ENCODE assay signal across 13 mouse cellular contexts in genomic region chr12:102112491-102112890, GRCm38 (mm10). TPM values are rescaled to one million over a fixed set of nuclear protein-coding genes. Genes with fewer than 3 reads are reported as not detected.
A peak's percentile ranks its signal among the peaks of the same experiment; 100 is the strongest.
DNase-seq lines count a peak whose midpoint lies in the region; ATAC-seq and TF ChIP-seq lines count a peak whose summit lies in the region.
"Had no signal": no experiment of that assay in that cellular context is flagged by ENCODE, and none has a peak within 500 bp of the region (broad histone marks: within the 10 kb centered on the region; RNA-seq: fewer than 3 reads in every experiment).

No protein-coding gene starts in this region.

- peak; percentile 93 for ATAC-seq in forebrain, postnatal 0 days
- peak; percentile 88 for ATAC-seq in liver, postnatal 0 days

- peaks cover 12% of the 10 kb centered on the region for H3K4me1 ChIP-seq in forebrain, postnatal 0 days (ENCODE audit: insufficient read depth)
- H3K4me1 ChIP-seq in liver, postnatal 0 days (ENCODE audit: insufficient read depth), result peaks cover 10% of the 10 kb centered on the region

- H3K4me2 ChIP-seq in forebrain, postnatal 0 days (ENCODE audit: low read depth), result no peak overlapping the region; the same call in 1 of the 2 replicates
- no peak overlapping the region for H3K4me2 ChIP-seq in liver, postnatal 0 days (ENCODE audit: low read depth, low read length)

- H3K36me3 ChIP-seq in forebrain, postnatal 0 days (ENCODE audit: insufficient read depth), result no peaks in the 10 kb centered on the region
- no peaks in the 10 kb centered on the region for H3K36me3 ChIP-seq in liver, postnatal 0 days (replicated peaks; ENCODE audit: insufficient read depth, low read length)

- TF ChIP-seq CTCF in left cerebral cortex, adult 2 months (IDR thresholded peaks at IDR 0.05), result no peak
- TF ChIP-seq CTCF in forebrain, postnatal 0 days (IDR thresholded peaks at IDR 0.05; ENCODE audit: low read depth), result no peak
- TF ChIP-seq CTCF in liver, postnatal 0 days (IDR thresholded peaks at IDR 0.05; ENCODE audit: low read depth), result no peak

- H3K27ac ChIP-seq in left cerebral cortex, adult 2 months, result no peak overlapping the region
- H3K27ac ChIP-seq in forebrain, postnatal 0 days (ENCODE audit: low read depth, low read length), result peak overlapping the region; percentile 1; the same call in 1 of the 2 replicates
- no peak overlapping the region for H3K27ac ChIP-seq in liver, postnatal 0 days (ENCODE audit: low read depth)
- H3K27ac ChIP-seq: macrophage had no signal

- no peaks in the 10 kb centered on the region for H3K27me3 ChIP-seq in forebrain, postnatal 0 days (ENCODE audit: insufficient read depth, low read length)
- no peaks in the 10 kb centered on the region for H3K27me3 ChIP-seq in liver, postnatal 0 days (ENCODE audit: insufficient read depth, low read length)

- H3K9ac ChIP-seq in forebrain, postnatal 0 days, result no peak overlapping the region
- no peak overlapping the region for H3K9ac ChIP-seq in liver, postnatal 0 days (replicated peaks)

- no peaks in the 10 kb centered on the region for H3K9me3 ChIP-seq in forebrain, postnatal 0 days (ENCODE audit: low read length)
- H3K9me3 ChIP-seq in liver, postnatal 0 days (ENCODE audit: low read length), result no peaks in the 10 kb centered on the region

- DNase-seq in left cerebral cortex, postnatal 14 days (ENCODE audit: low spot score in 2 of 2), result peak; percentile 30 to 78
- DNase-seq in left cerebral cortex, adult 2 months (ENCODE audit: extremely low spot score in 1 of 2, low spot score in 2 of 2), result no peak
- peak; percentile 78 for DNase-seq in forebrain, postnatal 0 days
- DNase-seq in liver, postnatal 0 days, result no peak
- DNase-seq in right cerebral cortex, postnatal 10 days (ENCODE audit: low spot score in 2 of 2), result peak; percentile 33 to 65
- no peak for DNase-seq in cerebellum, adult 9-10 months
- no peak for DNase-seq in retina, embryonic 14.5 days (ENCODE audit: low spot score)
- DNase-seq: adrenal gland, adult 2 months; embryo, embryonic 11 days; gastrocnemius, postnatal 10 days; kidney, adult 2 months; thymus, adult 2 months had no signal

- no peak for TF ChIP-seq EP300 in liver, postnatal 0 days (IDR thresholded peaks at IDR 0.05; ENCODE audit: low read depth)

- H3K4me3 ChIP-seq in left cerebral cortex, adult 2 months, result no peak overlapping the region
- H3K4me3 ChIP-seq in forebrain, postnatal 0 days (ENCODE audit: low read depth, low read length), result no peak overlapping the region
- no peak overlapping the region for H3K4me3 ChIP-seq in liver, postnatal 0 days (ENCODE audit: low read depth, low read length)

- intact Hi-C loops in left cerebral cortex, postnatal 14 days (cut with DNase I), result no loop called here
- intact Hi-C loops in left cerebral cortex, adult 2 months (cut with DNase I), result no loop called here

- 24% methylated on average over 4 of the region's 4 CpGs for WGBS in forebrain, postnatal 0 days
- 39% methylated on average over 4 of the region's 4 CpGs for WGBS in liver, postnatal 0 days (ENCODE audit: insufficient replicate concordance)

RNA-seq across cellular contexts. Expression of gene Slc24a4, which starts 16.0 kb away (rescaled TPM):
- 10 to 100 TPM; 25.8 to 26.4 TPM for total RNA-seq in left cerebral cortex, postnatal 14 days (2021)
- total RNA-seq in left cerebral cortex, adult 2 months (2021), result 10 to 100 TPM; 46.4 to 47.2 TPM
- 3.0 and 5.6 TPM in 2 replicates for total RNA-seq in forebrain, postnatal 0 days (2014; rRNA removed)
- polyA plus RNA-seq in forebrain, postnatal 0 days (2015; fragmentation: Nextera tagmentation; extraction: Ambion mirVana), result 1.4 and 2.4 TPM in 2 replicates
- 0.05 and 0.08 TPM in 2 replicates for polyA plus RNA-seq in liver, postnatal 0 days (2015; fragmentation: Nextera tagmentation; extraction: Ambion mirVana)
- polyA plus RNA-seq: macrophage had no signal

Comparison
In these comparisons a context has a peak if more than half of its experiments do, and no peak if none do; other contexts are left out.
1. DNase-seq: peak in left cerebral cortex, postnatal 14 days (2 of 2), forebrain, postnatal 0 days (single experiment) and right cerebral cortex, postnatal 10 days (2 of 2); none in left cerebral cortex, adult 2 months (0 of 2), liver, postnatal 0 days (single experiment), cerebellum, adult 9-10 months (single experiment) and retina, embryonic 14.5 days (single experiment).